ENCODE assay signal across 18 mouse cellular contexts in the genomic region with DNA sequence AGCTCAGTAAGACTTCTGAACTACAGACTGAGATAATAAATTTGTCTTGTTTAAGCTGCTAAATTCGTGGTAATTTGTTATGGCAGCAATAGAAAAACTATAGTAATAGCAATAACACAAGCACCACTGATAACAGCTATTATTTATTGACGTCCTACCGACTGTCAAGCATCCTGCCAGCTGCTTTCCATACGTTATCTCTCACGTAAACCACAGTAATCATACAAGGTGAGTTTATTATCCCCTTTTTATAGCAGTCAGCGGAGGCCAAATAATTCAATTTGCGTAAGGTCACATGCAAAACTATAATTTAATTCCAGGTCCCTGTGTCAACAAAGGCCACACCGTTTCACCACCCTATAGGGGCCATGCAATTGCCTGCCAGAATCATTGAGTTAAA.
"Had no signal": no experiment of that assay in that cellular context is flagged by ENCODE, and none has a peak within 500 bp of the region (broad histone marks: within the 10 kb centered on the region; RNA-seq: fewer than 3 reads in every experiment).

No protein-coding gene starts in this region.

- ATAC-seq: midbrain, embryonic 13.5 days; midbrain, embryonic 16.5 days had no signal

- H3K9me3 ChIP-seq: midbrain, embryonic 10.5 days; midbrain, embryonic 13.5 days; neural tube, embryonic 13.5 days; neural tube, embryonic 15.5 days had no signal

- H3K4me3 ChIP-seq: midbrain, embryonic 10.5 days; midbrain, embryonic 13.5 days; myocyte; neural tube, embryonic 13.5 days; neural tube, embryonic 15.5 days had no signal

- H3K27ac ChIP-seq: midbrain, embryonic 10.5 days; midbrain, embryonic 13.5 days; neural tube, embryonic 13.5 days; neural tube, embryonic 15.5 days had no signal

- H3K9ac ChIP-seq: lung, embryonic 14.5 days; midbrain, embryonic 13.5 days; neural tube, embryonic 13.5 days; neural tube, embryonic 15.5 days had no signal

- DNase-seq: lung, adult 18-20 months; lung, embryonic 14.5 days; lung, postnatal 10 days; lung, postnatal 4 days; retina, postnatal 1 day; right cerebral cortex, adult 18-20 months; right cerebral cortex, postnatal 25 days; right cerebral cortex, postnatal 4 days; spleen, adult 18-20 months; thymus, adult 18-20 months; thymus, postnatal 14 days; thymus, postnatal 36 days had no signal

- H3K4me2 ChIP-seq: lung, embryonic 14.5 days; midbrain, embryonic 13.5 days; neural tube, embryonic 13.5 days; neural tube, embryonic 15.5 days had no signal

- H3K36me3 ChIP-seq: midbrain, embryonic 10.5 days; midbrain, embryonic 13.5 days; neural tube, embryonic 13.5 days; neural tube, embryonic 15.5 days had no signal

- H3K27me3 ChIP-seq: midbrain, embryonic 13.5 days had no signal
